Mouse (Mus musculus) gastrocnemius, adult 18-20 months (tissue): ENCODE measurements around the gene Stap2. TPM values are rescaled to one million over a fixed set of nuclear protein-coding genes. Genes with fewer than 3 reads are reported as not detected.

Source experiments
- DNase-seq: peaks from one replicate; pipeline ENCODE4 v3.0.0; 2021; ENCODE audit warnings: low spot score
- total RNA-seq, 2 experiments: library from RNA; stranded (reverse); gene quantifications; 2 replicates each; pipeline ENCODE4 v1.2.3; 2021

The Stap2 gene
- total RNA-seq, 2 experiments from 2014 or later, result 1.9 to 3.2 TPM

- no peak for DNase-seq
Observed at GRCm38 (mm10) chr17:55959946-55960740, 45.2 kb downstream of the Stap2 start.

GRCm38 (mm10) chr17:55958918-55959728 is 46.3 kb downstream of the Stap2 start, which contains the start of gene Yju2:
Yju2 (plus strand) TSS chr17:55959099.
- DNase-seq, result peak; percentile 93

GRCm38 (mm10) chr17:55958584-55958886 is 46.8 kb downstream of the Stap2 start:
- no peak for DNase-seq

- DNase-seq, result no peak
Observed at GRCm38 (mm10) chr17:55957726-55958583, 47.4 kb downstream of the Stap2 start.

GRCm38 (mm10) chr17:55957168-55957567 is 48.2 kb downstream of the Stap2 start:
- peak; percentile 61 for DNase-seq

- no peak for DNase-seq
Observed at GRCm38 (mm10) chr17:55956591-55956990, 48.8 kb downstream of the Stap2 start.

- DNase-seq, result no peak
Observed at GRCm38 (mm10) chr17:55956129-55956528, 49.3 kb downstream of the Stap2 start.

GRCm38 (mm10) chr17:55954229-55954628 is 51.2 kb downstream of the Stap2 start:
- no peak for DNase-seq

GRCm38 (mm10) chr17:55953751-55954150 is 51.6 kb downstream of the Stap2 start:
- DNase-seq, result no peak

- no peak for DNase-seq
Observed at GRCm38 (mm10) chr17:55952447-55953027, 52.8 kb downstream of the Stap2 start, which contains the start of gene Ebi3. Ebi3 (plus strand) TSS chr17:55952640.

GRCm38 (mm10) chr17:55952041-55952440 is 53.3 kb downstream of the Stap2 start:
- DNase-seq, result no peak

- DNase-seq, result no peak
Observed at GRCm38 (mm10) chr17:55950601-55951000, 54.8 kb downstream of the Stap2 start.

GRCm38 (mm10) chr17:55949400-55949799 is 56.0 kb downstream of the Stap2 start, which contains the start of gene Zfp119b:
Zfp119b (minus strand) TSS chr17:55949500.
- no peak for DNase-seq

- no peak for DNase-seq
Observed at GRCm38 (mm10) chr17:55948647-55949046, 56.7 kb downstream of the Stap2 start.

Other genes with a start within 250 kb of the Stap2 start
- 1 to 10 TPM; 3.8 to 4.0 TPM for gene Zfp119a, start 126.7 kb downstream of the Stap2 start, total RNA-seq
- gene Zfp959, start 113.5 kb downstream of the Stap2 start, total RNA-seq, result 1 to 10 TPM; 4.0 TPM
- gene Zfp119b, start 56.1 kb downstream of the Stap2 start, total RNA-seq, result 1 to 10 TPM; 3.0 to 3.2 TPM
- under 1 TPM; 0.27 to 0.38 TPM for gene Ebi3, start 52.9 kb downstream of the Stap2 start, total RNA-seq
- gene Yju2, start 46.5 kb downstream of the Stap2 start, total RNA-seq, result 1 to 10 TPM; 7.4 to 8.0 TPM
- under 1 TPM in 1 of 2 experiments, not detected in 1; 0.34 TPM for gene Shd, start 35.1 kb downstream of the Stap2 start, total RNA-seq
- gene Fsd1, start 19.1 kb downstream of the Stap2 start, total RNA-seq, result not detected
- gene Mpnd, start 127 bp upstream of the Stap2 start, total RNA-seq, result 10 to 100 TPM; 34.6 to 35.4 TPM
- gene Sh3gl1, start 31.1 kb upstream of the Stap2 start, total RNA-seq, result 1 to 10 TPM; 7.7 to 7.9 TPM
- gene Chaf1a, start 34.9 kb upstream of the Stap2 start, total RNA-seq, result under 1 TPM; 0.46 to 0.95 TPM
- 10 to 100 TPM; 62.9 to 69.0 TPM for gene Ubxn6, start 69.4 kb upstream of the Stap2 start, total RNA-seq
- 10 to 100 TPM; 23.2 to 25.5 TPM for gene Hdgfl2, start 74.0 kb upstream of the Stap2 start, total RNA-seq
- gene Plin4, start 104.2 kb upstream of the Stap2 start, total RNA-seq, result 100 to 1,000 TPM; 142 to 235 TPM
- gene Plin5, start 112.0 kb upstream of the Stap2 start, total RNA-seq, result 10 to 100 TPM; 22.5 to 29.0 TPM
- gene Lrg1, start 116.4 kb upstream of the Stap2 start, total RNA-seq, result 10 to 100 TPM; 11.4 to 23.0 TPM
- gene Sema6b, start 134.8 kb upstream of the Stap2 start, total RNA-seq, result 1 to 10 TPM; 1.5 to 3.7 TPM
- under 1 TPM; 0.21 to 0.25 TPM for gene Tnfaip8l1, start 156.9 kb upstream of the Stap2 start, total RNA-seq
- 10 to 100 TPM; 17.1 to 17.5 TPM for gene Mydgf, start 178.3 kb upstream of the Stap2 start, total RNA-seq
- gene Dpp9, start 213.3 kb upstream of the Stap2 start, total RNA-seq, result 10 to 100 TPM; 35.6 to 41.6 TPM